Mouse (Mus musculus): ENCODE measurements around the gene Eng.

Eng gene

GRCm38 (mm10) chr2:32624111-32624748 is 22.2 kb upstream of the Eng start:
- no peak for DNase-seq

- DNase-seq = peak; percentile 75 to 79
Observed at GRCm38 (mm10) chr2:32625212-32625872, 21.1 kb upstream of the Eng start.

- DNase-seq = peak; percentile 52 to 64
Observed at GRCm38 (mm10) chr2:32625873-32626694, 20.3 kb upstream of the Eng start.

- no peak for DNase-seq
Observed at GRCm38 (mm10) chr2:32627266-32628043, 18.9 kb upstream of the Eng start.

- no peak for DNase-seq
Observed at GRCm38 (mm10) chr2:32628044-32628550, 18.3 kb upstream of the Eng start.

GRCm38 (mm10) chr2:32628729-32629128 is 17.7 kb upstream of the Eng start:
- peak; percentile 89 to 91 for DNase-seq

- DNase-seq = peak; percentile 76 to 82
Observed at GRCm38 (mm10) chr2:32629276-32629976, 17.0 kb upstream of the Eng start.

- DNase-seq = no peak
Observed at GRCm38 (mm10) chr2:32630036-32630435, 16.4 kb upstream of the Eng start.

- no peak for DNase-seq
Observed at GRCm38 (mm10) chr2:32631046-32631445, 15.3 kb upstream of the Eng start.

- peak; percentile 76 to 84 for DNase-seq
Observed at GRCm38 (mm10) chr2:32631737-32632394, 14.5 kb upstream of the Eng start.

GRCm38 (mm10) chr2:32633660-32634059 is 12.7 kb upstream of the Eng start:
- DNase-seq = peak; percentile 70 to 79

- no peak for DNase-seq
Observed at GRCm38 (mm10) chr2:32634277-32635105, 11.9 kb upstream of the Eng start.

- DNase-seq = no peak
Observed at GRCm38 (mm10) chr2:32636617-32637016, 9.8 kb upstream of the Eng start.

- peak; percentile 85 to 90 for DNase-seq
Observed at GRCm38 (mm10) chr2:32637778-32638281, 8.6 kb upstream of the Eng start.

- DNase-seq = no peak
Observed at GRCm38 (mm10) chr2:32639632-32640031, 6.8 kb upstream of the Eng start.

- no peak for DNase-seq
Observed at GRCm38 (mm10) chr2:32640550-32641051, 5.8 kb upstream of the Eng start.

GRCm38 (mm10) chr2:32641810-32642209 is 4.6 kb upstream of the Eng start:
- DNase-seq = no peak

GRCm38 (mm10) chr2:32642813-32643212 is 3.6 kb upstream of the Eng start:
- no peak for DNase-seq

GRCm38 (mm10) chr2:32644083-32644482 is 2.3 kb upstream of the Eng start:
- DNase-seq = no peak
